Mouse (Mus musculus): Measurements from ENCODE around the gene Aco2. TPM values are rescaled to one million over a fixed set of nuclear protein-coding genes. Genes with fewer than 3 reads are reported as not detected.
"Not testable (repeated sequence)": the region's sequence is repeated elsewhere in the genome, so short reads cannot be mapped to it uniquely, and the experiment has no call there.

The Aco2 gene
- total RNA-seq, 2 experiments from 2014 or later, result 2,055 to 2,104 TPM

GRCm38 (mm10) chr15:81871604-81872261, 376 bp upstream of the Aco2 start, which contains the start of gene Phf5a:
Gene Phf5a, minus strand, starts transcription at chr15:81871911.
- DNase-seq, result peak; percentile 91 to 92

- peak; percentile 38 to 50 for DNase-seq
These were observed 7.7 kb downstream of the Aco2 start for GRCm38 (mm10) chr15:81879531-81880401.

- no peak for DNase-seq
These were observed 10.2 kb downstream of the Aco2 start for GRCm38 (mm10) chr15:81882348-81882747.

- no peak for DNase-seq
These were observed 13.4 kb downstream of the Aco2 start for GRCm38 (mm10) chr15:81885418-81885934.

GRCm38 (mm10) chr15:81886795-81887550, 14.9 kb downstream of the Aco2 start:
- peak in 1 of 2 experiments; percentile 42 for DNase-seq

GRCm38 (mm10) chr15:81889175-81889574, 17.1 kb downstream of the Aco2 start:
- peak; percentile 56 to 69 for DNase-seq

- no peak for DNase-seq
These were observed 19.2 kb downstream of the Aco2 start for GRCm38 (mm10) chr15:81891140-81891802.

GRCm38 (mm10) chr15:81891822-81892580, 19.9 kb downstream of the Aco2 start:
- DNase-seq, result no peak

GRCm38 (mm10) chr15:81894002-81894401, 21.9 kb downstream of the Aco2 start:
- no peak for DNase-seq

GRCm38 (mm10) chr15:81896407-81896806, 24.3 kb downstream of the Aco2 start:
- DNase-seq, result peak; percentile 30 to 45

GRCm38 (mm10) chr15:81897607-81898285, 25.6 kb downstream of the Aco2 start:
- DNase-seq, result no peak

GRCm38 (mm10) chr15:81898751-81899150, 26.6 kb downstream of the Aco2 start:
- peak; percentile 45 to 67 for DNase-seq

- DNase-seq, result peak; percentile 38 to 86
These were observed 32.8 kb downstream of the Aco2 start for GRCm38 (mm10) chr15:81904939-81905338.

GRCm38 (mm10) chr15:81907953-81908352, 35.8 kb downstream of the Aco2 start:
- DNase-seq, result no peak

GRCm38 (mm10) chr15:81908767-81909166, 36.7 kb downstream of the Aco2 start:
- DNase-seq, result not testable (repeated sequence)

GRCm38 (mm10) chr15:81912498-81912897, 40.4 kb downstream of the Aco2 start:
- no peak for DNase-seq

- no peak for DNase-seq
These were observed 42.6 kb downstream of the Aco2 start for GRCm38 (mm10) chr15:81914668-81915067.

GRCm38 (mm10) chr15:81915663-81916062, 43.6 kb downstream of the Aco2 start:
- no peak for DNase-seq

- DNase-seq, result no peak
These were observed 45.1 kb downstream of the Aco2 start for GRCm38 (mm10) chr15:81917201-81917600.
